Mouse (Mus musculus) liver, embryonic 14.5 days (tissue): Measurements from ENCODE around the gene Gm10912. TPM values are rescaled to one million over a fixed set of nuclear protein-coding genes. Genes with fewer than 3 reads are reported as not detected.

Experiments used
- ATAC-seq: fragments of 200-750 bp; cut with Nextera tagmentation; 2 replicates; pipeline ENCODE4 v1.8.0; 2017; ENCODE audit warnings: moderate number of reproducible peaks, mild to moderate bottlenecking, moderate library complexity; ENCODE audit not compliant: insufficient read depth
- DNase-seq, 3 experiments: peaks; one replicate each; pipeline ENCODE4 v3.0.0-alpha.2; 2012 to 2013; ENCODE audit warnings: low read depth in 3 of 3, low spot score in 3 of 3
- H3K27ac ChIP-seq: fragments of 300-500 bp; sonication (generic); 2 replicates; pipeline ENCODE4 v1.5.1; 2014; ENCODE audit warnings: moderate library complexity, mild to moderate bottlenecking, control low read depth, inconsistent platforms
- H3K27me3 ChIP-seq: fragments of 300-500 bp; sonication (generic); 2 replicates; pipeline ENCODE4 v1.6.1; 2014; ENCODE audit warnings: mild to moderate bottlenecking, low read length, moderate library complexity; ENCODE audit not compliant: control insufficient read depth, insufficient read depth
- H3K36me3 ChIP-seq: fragments of 300-500 bp; sonication (generic); replicated peaks from 2 replicates; pipeline ENCODE4 v1.6.1; 2014; ENCODE audit warnings: low read depth; ENCODE audit not compliant: control insufficient read depth, insufficient read depth
- H3K4me1 ChIP-seq, 2 experiments: fragments of 200-500 bp in 1 of 2; fragments of 300-500 bp in 1 of 2; sonication (generic) in 1 of 2; replicated peaks; 2 replicates each; pipeline ENCODE4 v1.6.1; 2012 to 2014; ENCODE audit warnings: antibody characterized with exemption in 1 of 2, inconsistent platforms in 1 of 2, low read length in 1 of 2; ENCODE audit not compliant: control insufficient read depth in 2 of 2, insufficient read depth in 2 of 2
- H3K4me2 ChIP-seq: fragments of 300-500 bp; sonication (generic); 2 replicates; pipeline ENCODE4 v1.6.1; 2014; ENCODE audit warnings: low read depth, mild to moderate bottlenecking, control low read depth, moderate library complexity
- H3K4me3 ChIP-seq, 2 experiments: fragments of 200-500 bp in 1 of 2; fragments of 300-500 bp in 1 of 2; sonication (generic) in 1 of 2; 2 replicates each; pipeline ENCODE4 v1.5.1; 2012 to 2014; ENCODE audit warnings: low read depth in 2 of 2, low read length in 2 of 2, mild to moderate bottlenecking in 2 of 2, control low read depth in 1 of 2, inconsistent platforms in 1 of 2, moderate library complexity in 1 of 2; ENCODE audit not compliant: insufficient read depth in 1 of 2
- H3K9ac ChIP-seq: fragments of 300-500 bp; sonication (generic); replicated peaks from 2 replicates; pipeline ENCODE4 v1.6.1; 2014; ENCODE audit warnings: mild to moderate bottlenecking, control low read depth, moderate library complexity
- H3K9me3 ChIP-seq: fragments of 300-500 bp; sonication (generic); 2 replicates; pipeline ENCODE4 v1.6.1; 2016; ENCODE audit warnings: low read length, mixed read lengths; ENCODE audit not compliant: control insufficient read depth
- CTCF ChIP-seq: IDR thresholded peaks from 2 replicates; pipeline ENCODE4 v1.5.1; 2016; ENCODE audit warnings: antibody characterized with exemption, low read depth, control low read depth
- EP300 ChIP-seq: IDR thresholded peaks from 2 replicates; pipeline ENCODE4 v1.6.1; 2016; ENCODE audit warnings: antibody characterized with exemption, low read depth
- WGBS: fragments of 180-500 bp; shearing (Covaris S2); extraction: QIAGEN DNeasy Blood & Tissue Kit; methylation state at CpG from one replicate; pipeline ENCODE4 v1.1.7; 2014; ENCODE audit not compliant: insufficient replicate concordance; 5-methylcytosine and 5-hydroxymethylcytosine counted together
- polyA plus RNA-seq, 2 experiments: library from polyadenylated mRNA; depleted of rRNA in 1 of 2; stranded (reverse) in 1 of 2; unstranded in 1 of 2; fragments of >200 nt; fragmentation: Nextera tagmentation in 1 of 2; extraction: Ambion mirVana in 1 of 2; gene quantifications; 2 replicates each; pipeline versions ENCODE4 v1.2.1 to v1.2.3; 2012 to 2014

Gene Gm10912
- polyA plus RNA-seq, 2 experiments: 0.06 TPM; not detected in 1

GRCm38 (mm10) chr2:104114898-104115297 lies 49.3 kb downstream of the Gm10912 start:
- Histone ChIP-seq H3K36me3 (peaks cover 11% of the 10 kb centered on the region), H3K9ac (no peak overlapping the region), H3K4me1 (peaks cover 2 to 15% of the 10 kb centered on the region in 2 experiments; a peak in 3 of 4 replicates), H3K27me3 (no peaks in the 10 kb centered on the region), H3K27ac (no peak overlapping the region), H3K4me2 (no peak overlapping the region), H3K9me3 (no peaks in the 10 kb centered on the region), H3K4me3 (no peak overlapping the region)
- 79% methylated on average over 3 of the region's 3 CpGs for WGBS
- ATAC-seq (no peak), DNase-seq (no peak)
- TF ChIP-seq EP300 (no peak), CTCF (no peak)

Other genes starting within 250 kb of the Gm10912 start
- gene Lmo2, start 107.8 kb upstream of the Gm10912 start, polyA plus RNA-seq (2012; rRNA removed): 108 and 152 TPM in 2 replicates
- gene Lmo2, start 107.8 kb upstream of the Gm10912 start, polyA plus RNA-seq (2014; fragmentation: Nextera tagmentation; extraction: Ambion mirVana): 143 and 165 TPM in 2 replicates
- gene Fbxo3, start 38.1 kb upstream of the Gm10912 start, polyA plus RNA-seq (2012; rRNA removed): 23.3 and 28.7 TPM in 2 replicates
- gene Fbxo3, start 38.1 kb upstream of the Gm10912 start, polyA plus RNA-seq (2014; fragmentation: Nextera tagmentation; extraction: Ambion mirVana): 45.9 and 53.1 TPM in 2 replicates
- gene 4931422A03Rik, start 37.5 kb upstream of the Gm10912 start, polyA plus RNA-seq (2012; rRNA removed): not detected in 2 replicates
- gene 4931422A03Rik, start 37.5 kb upstream of the Gm10912 start, polyA plus RNA-seq (2014; fragmentation: Nextera tagmentation; extraction: Ambion mirVana): 0.52 and 0.86 TPM in 2 replicates
- not detected in 2 replicates for gene Gm10799, start 2.7 kb downstream of the Gm10912 start, polyA plus RNA-seq (2012; rRNA removed)
- gene Gm10799, start 2.7 kb downstream of the Gm10912 start, polyA plus RNA-seq (2014; fragmentation: Nextera tagmentation; extraction: Ambion mirVana): not detected in 2 replicates
- gene Cd59b, start 4.0 kb downstream of the Gm10912 start, polyA plus RNA-seq (2012; rRNA removed): 9.3 and 12.2 TPM in 2 replicates
- 14.3 and 16.6 TPM in 2 replicates for gene Cd59b, start 4.0 kb downstream of the Gm10912 start, polyA plus RNA-seq (2014; fragmentation: Nextera tagmentation; extraction: Ambion mirVana)
- 29.4 and 41.3 TPM in 2 replicates for gene Cd59a, start 30.0 kb downstream of the Gm10912 start, polyA plus RNA-seq (2012; rRNA removed)
- gene Cd59a, start 30.0 kb downstream of the Gm10912 start, polyA plus RNA-seq (2014; fragmentation: Nextera tagmentation; extraction: Ambion mirVana): 88.5 and 94.7 TPM in 2 replicates
- gene A930018P22Rik, start 56.9 kb downstream of the Gm10912 start, polyA plus RNA-seq (2012; rRNA removed): 0.22 and 0.23 TPM in 2 replicates
- gene A930018P22Rik, start 56.9 kb downstream of the Gm10912 start, polyA plus RNA-seq (2014; fragmentation: Nextera tagmentation; extraction: Ambion mirVana): 0.63 and 0.93 TPM in 2 replicates